Mouse (Mus musculus) brain, adult 2 months (tissue): ENCODE results near the gene Pcsk4.

Experiments used
- DNase-seq: peaks from one replicate; pipeline ENCODE4 v3.0.0; 2011; ENCODE audit warnings: low read depth, low spot score

The Pcsk4 gene

DNA sequence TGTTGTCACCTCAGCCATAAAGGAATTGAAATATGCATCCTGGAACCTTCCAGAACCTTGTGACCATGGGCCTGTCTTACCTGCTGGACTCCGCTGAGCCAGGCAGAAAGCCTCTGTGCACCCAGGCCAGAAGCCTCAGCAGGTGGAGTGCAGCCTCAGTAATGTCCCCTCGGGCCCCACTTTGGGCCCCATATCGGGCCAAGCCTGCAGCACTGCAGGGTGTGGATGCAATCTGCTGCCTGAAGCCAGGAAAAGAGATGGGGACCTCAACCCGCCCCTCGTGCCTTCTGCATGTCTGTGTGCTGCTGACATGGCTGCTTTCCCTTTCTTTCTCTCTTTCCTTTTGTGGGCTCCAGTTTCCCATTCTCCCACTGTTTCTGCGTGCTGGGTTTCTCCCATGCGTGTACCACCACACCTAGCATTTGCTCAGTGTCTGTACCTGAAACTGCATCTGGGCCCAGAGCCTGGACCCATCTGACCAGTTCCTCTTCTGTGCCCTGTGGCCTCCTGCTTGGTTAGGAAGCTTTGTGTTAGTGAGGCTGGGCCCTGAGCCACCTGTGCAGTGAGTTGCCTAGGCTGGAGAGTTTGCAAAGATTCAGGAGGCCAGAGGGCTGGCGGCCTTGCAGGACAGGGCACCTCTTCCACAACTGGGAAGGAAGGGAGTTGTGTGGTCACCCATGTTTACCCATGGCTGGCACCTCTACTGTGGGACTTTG, 57.3 kb downstream of the Pcsk4 start:
- DNase-seq: no peak
